Mouse (Mus musculus) forebrain, embryonic 15.5 days (tissue): ENCODE measurements at regions not wholly inside any gene's neighbourhood (a gene's known extent, or its start where the extent isn't known, plus 50 kb on each side); places are given as distances from the start of the nearest gene placed in this dataset.

Experiments
- ATAC-seq: fragments of 200-750 bp; cut with Nextera tagmentation; replicated peaks from 2 replicates; pipeline ENCODE4 v1.8.0; 2017; ENCODE audit warnings: mild to moderate bottlenecking, moderate TSS enrichment, moderate library complexity
- H3K27ac ChIP-seq: fragments of 300-500 bp; sonication (generic); replicated peaks from 2 replicates; pipeline ENCODE4 v1.5.1; 2015; ENCODE audit warnings: mild to moderate bottlenecking, inconsistent platforms
- H3K27me3 ChIP-seq: fragments of 300-500 bp; sonication (generic); 2 replicates; pipeline ENCODE4 v1.6.1; 2015; ENCODE audit warnings: inconsistent platforms
- H3K36me3 ChIP-seq: fragments of 300-500 bp; sonication (generic); 2 replicates; pipeline ENCODE4 v1.6.1; 2015; ENCODE audit warnings: mild to moderate bottlenecking, inconsistent platforms
- H3K4me1 ChIP-seq: fragments of 300-500 bp; sonication (generic); 2 replicates; pipeline ENCODE4 v1.6.1; 2015; ENCODE audit warnings: inconsistent platforms
- H3K4me2 ChIP-seq: fragments of 300-500 bp; sonication (generic); replicated peaks from 2 replicates; pipeline ENCODE4 v1.6.1; 2015; ENCODE audit warnings: mild to moderate bottlenecking, inconsistent platforms
- H3K4me3 ChIP-seq: fragments of 300-500 bp; sonication (generic); 2 replicates; pipeline ENCODE4 v1.5.1; 2015; ENCODE audit warnings: mild to moderate bottlenecking, inconsistent platforms
- H3K9ac ChIP-seq: fragments of 300-500 bp; sonication (generic); replicated peaks from 2 replicates; pipeline ENCODE4 v1.6.1; 2015; ENCODE audit warnings: mild to moderate bottlenecking, inconsistent platforms
- H3K9me3 ChIP-seq: fragments of 300-500 bp; sonication (generic); 2 replicates; pipeline ENCODE4 v1.6.1; 2016; ENCODE audit warnings: inconsistent platforms
- WGBS: fragments of 180-500 bp; shearing (Covaris S2); methylation state at CpG from one replicate; pipeline ENCODE4 v1.1.7; 2015; ENCODE audit warnings: mixed read lengths; 5-methylcytosine and 5-hydroxymethylcytosine counted together

GRCm38 (mm10) chr13:51899319-51900042 is 53.0 kb downstream of the Gadd45g start:
- Histone ChIP-seq H3K27me3 (no peaks in the 10 kb centered on the region), H3K36me3 (no peaks in the 10 kb centered on the region), H3K9ac (no peak overlapping the region), H3K4me1 (peaks cover 20% of the 10 kb centered on the region), H3K9me3 (peaks cover 8% of the 10 kb centered on the region; the same call in 1 of the 2 replicates), H3K4me3 (no peak overlapping the region), H3K4me2 (no peak overlapping the region), H3K27ac (no peak overlapping the region)
- ATAC-seq = no peak
- 67% methylated on average over 9 of the region's 9 CpGs for WGBS

- Histone ChIP-seq H3K4me1 (peaks cover 20% of the 10 kb centered on the region), H3K36me3 (no peaks in the 10 kb centered on the region), H3K27ac (no peak overlapping the region), H3K4me2 (no peak overlapping the region), H3K27me3 (no peaks in the 10 kb centered on the region), H3K4me3 (no peak overlapping the region), H3K9me3 (peaks cover 3% of the 10 kb centered on the region; the same call in 1 of the 2 replicates), H3K9ac (no peak overlapping the region)
- 59% methylated on average over 3 of the region's 3 CpGs for WGBS
- ATAC-seq = no peak
Measured at GRCm38 (mm10) chr13:51900043-51900440, 53.6 kb downstream of the Gadd45g start.

DNA sequence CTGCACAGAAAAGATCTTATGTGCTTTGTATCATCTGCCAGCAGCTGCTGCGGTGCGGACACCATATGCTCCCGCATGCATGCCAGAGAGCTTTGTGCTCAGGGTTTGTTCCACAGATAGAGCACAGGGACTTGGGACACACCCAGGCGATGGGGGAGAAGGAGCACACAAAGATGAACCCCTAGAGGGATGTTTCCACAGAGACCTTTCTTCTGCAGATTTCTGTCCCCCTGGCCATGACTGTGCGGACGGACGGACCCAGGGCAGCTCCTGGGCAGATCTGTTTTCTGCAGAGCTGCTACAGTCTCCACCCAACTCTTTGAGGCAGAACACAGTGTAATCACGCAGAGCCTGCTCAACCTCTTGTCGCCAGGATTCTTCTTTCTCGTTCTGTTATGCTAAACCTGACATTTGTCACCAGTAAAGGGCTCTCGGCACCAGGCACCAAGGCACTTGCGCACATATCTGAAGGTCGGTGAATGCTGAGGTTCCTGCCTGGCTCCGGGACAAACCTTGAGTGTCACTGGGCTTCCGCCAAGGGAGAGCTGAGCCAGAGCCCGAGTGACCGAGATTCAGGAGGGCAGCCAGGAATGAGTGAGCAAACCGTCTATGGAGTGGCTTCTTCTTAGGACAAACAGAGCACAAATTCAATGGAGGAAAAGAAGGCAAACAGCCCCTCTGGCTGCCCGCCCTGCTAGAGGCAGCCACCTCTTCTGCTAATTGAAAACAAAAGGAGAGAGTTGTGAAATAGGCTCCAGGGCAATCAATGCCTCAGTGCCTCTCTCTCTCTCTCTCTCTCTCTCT is 56.2 kb downstream of the Gadd45g start:
- no peak overlapping the region; the same call in 1 of the 2 replicates for H3K9ac ChIP-seq
- peaks cover 20% of the 10 kb centered on the region for H3K4me1 ChIP-seq
- no peaks in the 10 kb centered on the region for H3K27me3 ChIP-seq
- H3K36me3 ChIP-seq = no peaks in the 10 kb centered on the region
- 17% methylated on average over 19 of the region's 19 CpGs for WGBS
- peak overlapping the region; percentile 76 for H3K27ac ChIP-seq
- no peaks in the 10 kb centered on the region for H3K9me3 ChIP-seq
- H3K4me2 ChIP-seq = peak overlapping the region; percentile 29
- ATAC-seq = peak; percentile 76
- H3K4me3 ChIP-seq = peak overlapping the region; percentile 1; the same call in 1 of the 2 replicates

DNA sequence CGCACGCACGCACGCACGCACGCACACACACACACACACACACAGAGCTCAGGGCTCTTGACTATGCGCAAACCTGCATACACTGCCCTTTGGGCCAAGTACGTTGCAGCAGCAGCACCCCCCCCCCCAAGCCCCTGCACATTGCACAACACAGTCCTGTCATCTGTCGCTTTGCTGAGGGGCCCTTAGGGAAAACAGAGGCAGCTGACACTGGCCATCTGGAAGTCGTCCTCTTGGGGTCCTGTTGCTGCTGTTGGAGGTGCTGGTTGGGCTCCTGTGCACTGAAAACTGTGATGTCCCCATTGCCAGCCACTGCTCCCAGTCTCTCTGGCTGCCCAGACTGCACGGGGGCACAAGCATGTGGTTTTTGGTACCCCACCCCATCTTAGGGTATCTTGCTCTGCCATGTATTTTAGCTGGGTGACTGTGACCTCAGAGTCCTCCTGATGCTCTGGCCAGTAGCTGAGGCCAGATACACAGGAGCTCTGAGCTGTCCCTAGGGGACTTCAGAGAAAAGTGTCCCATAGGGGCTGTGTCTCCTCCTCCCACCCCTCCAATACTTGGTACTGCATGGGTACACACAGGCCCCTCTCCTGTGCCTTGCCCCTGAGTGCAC is 57.0 kb downstream of the Gadd45g start:
- ATAC-seq = peak; percentile 77
- Histone ChIP-seq H3K27ac (peak overlapping the region; percentile 76), H3K4me3 (no peak overlapping the region), H3K9ac (no peak overlapping the region), H3K4me1 (peaks cover 20% of the 10 kb centered on the region), H3K36me3 (no peaks in the 10 kb centered on the region), H3K4me2 (no peak overlapping the region; the same call in 1 of the 2 replicates), H3K27me3 (no peaks in the 10 kb centered on the region), H3K9me3 (no peaks in the 10 kb centered on the region)
- 33% methylated on average over 7 of the region's 11 CpGs for WGBS

GRCm38 (mm10) chr13:51905270-51905669 is 58.8 kb downstream of the Gadd45g start:
- Histone ChIP-seq H3K9me3 (no peaks in the 10 kb centered on the region), H3K27ac (no peak overlapping the region), H3K9ac (no peak overlapping the region), H3K4me2 (no peak overlapping the region), H3K36me3 (no peaks in the 10 kb centered on the region), H3K4me1 (peaks cover 20% of the 10 kb centered on the region), H3K27me3 (no peaks in the 10 kb centered on the region), H3K4me3 (no peak overlapping the region)
- no peak for ATAC-seq
- 89% methylated on average over 5 of the region's 5 CpGs for WGBS

DNA sequence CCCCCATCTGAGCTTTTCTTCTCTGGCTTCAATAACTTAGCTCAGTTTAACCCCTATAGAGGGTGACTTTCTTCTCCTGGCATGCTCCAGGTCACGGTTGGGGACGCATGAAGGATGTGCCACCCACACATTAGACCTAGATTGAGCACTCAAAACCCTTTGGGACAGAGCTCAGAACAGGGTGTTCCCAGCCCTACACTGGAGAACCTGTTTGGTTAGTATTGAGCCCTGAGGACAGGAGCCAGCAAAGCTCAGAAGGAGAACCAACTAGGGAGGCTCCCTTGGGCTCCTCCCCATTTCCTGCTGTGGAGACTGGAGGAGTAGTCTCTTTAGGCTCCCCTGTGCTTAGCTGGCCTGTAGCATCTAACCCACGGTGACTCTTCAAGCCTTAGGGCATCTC is 59.6 kb downstream of the Gadd45g start:
- Histone ChIP-seq H3K36me3 (no peaks in the 10 kb centered on the region), H3K9ac (no peak overlapping the region), H3K4me3 (no peak overlapping the region), H3K27me3 (no peaks in the 10 kb centered on the region), H3K9me3 (no peaks in the 10 kb centered on the region), H3K27ac (no peak overlapping the region), H3K4me2 (no peak overlapping the region), H3K4me1 (peaks cover 20% of the 10 kb centered on the region)
- WGBS = 77% methylated on average over 3 of the region's 3 CpGs
- ATAC-seq = no peak

DNA sequence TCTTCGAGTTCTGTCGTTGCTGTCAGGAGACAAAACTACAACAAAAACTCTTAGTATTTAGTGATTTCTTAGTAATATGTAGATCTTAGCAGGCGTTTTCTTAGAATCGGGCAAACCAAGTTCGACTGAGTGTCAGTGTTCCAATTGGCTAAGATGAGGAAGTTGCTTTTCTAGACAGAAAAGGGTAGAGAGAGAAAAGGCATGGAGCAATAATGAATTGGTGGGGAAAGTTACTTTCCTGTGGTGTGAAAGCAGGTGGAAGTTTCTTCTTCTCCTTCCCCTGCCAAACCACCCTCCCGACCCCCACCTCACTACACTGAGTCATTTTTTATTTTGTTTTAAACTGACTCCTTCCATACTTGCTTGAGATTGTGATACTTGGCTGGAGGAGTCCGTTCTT is 62.0 kb downstream of the Gadd45g start:
- 82% methylated on average over 7 of the region's 7 CpGs for WGBS
- H3K27me3 ChIP-seq = no peaks in the 10 kb centered on the region
- ATAC-seq = no peak

GRCm38 (mm10) chr13:51911296-51911998 is 65.0 kb downstream of the Gadd45g start:
- Histone ChIP-seq H3K9me3 (no peaks in the 10 kb centered on the region), H3K27me3 (no peaks in the 10 kb centered on the region), H3K4me2 (no peak overlapping the region), H3K9ac (no peak overlapping the region), H3K27ac (no peak overlapping the region), H3K36me3 (no peaks in the 10 kb centered on the region), H3K4me1 (peaks cover under 1% of the 10 kb centered on the region), H3K4me3 (no peak overlapping the region)
- ATAC-seq = no peak
- WGBS = 68% methylated on average over 17 of the region's 17 CpGs

More for the DNA sequence above, 62.0 kb downstream of the Gadd45g start:
- H3K4me3 ChIP-seq = no peak overlapping the region
- no peaks in the 10 kb centered on the region for H3K36me3 ChIP-seq
- no peak overlapping the region for H3K4me2 ChIP-seq
- H3K27ac ChIP-seq = no peak overlapping the region
- H3K9me3 ChIP-seq = no peaks in the 10 kb centered on the region
- no peak overlapping the region for H3K9ac ChIP-seq
- H3K4me1 ChIP-seq = peaks cover 1% of the 10 kb centered on the region; the same call in 1 of the 2 replicates

- no peaks in the 10 kb centered on the region for H3K9me3 ChIP-seq
- H3K4me1 ChIP-seq = peaks cover 11% of the 10 kb centered on the region
- no peak overlapping the region for H3K27ac ChIP-seq
- H3K27me3 ChIP-seq = no peaks in the 10 kb centered on the region
- ATAC-seq = no peak
- no peaks in the 10 kb centered on the region for H3K36me3 ChIP-seq
- H3K4me3 ChIP-seq = no peak overlapping the region
- no peak overlapping the region for H3K9ac ChIP-seq
- 89% methylated on average over 5 of the region's 5 CpGs for WGBS
- H3K4me2 ChIP-seq = no peak overlapping the region
Measured at GRCm38 (mm10) chr13:51912477-51912876, 66.0 kb downstream of the Gadd45g start.

DNA sequence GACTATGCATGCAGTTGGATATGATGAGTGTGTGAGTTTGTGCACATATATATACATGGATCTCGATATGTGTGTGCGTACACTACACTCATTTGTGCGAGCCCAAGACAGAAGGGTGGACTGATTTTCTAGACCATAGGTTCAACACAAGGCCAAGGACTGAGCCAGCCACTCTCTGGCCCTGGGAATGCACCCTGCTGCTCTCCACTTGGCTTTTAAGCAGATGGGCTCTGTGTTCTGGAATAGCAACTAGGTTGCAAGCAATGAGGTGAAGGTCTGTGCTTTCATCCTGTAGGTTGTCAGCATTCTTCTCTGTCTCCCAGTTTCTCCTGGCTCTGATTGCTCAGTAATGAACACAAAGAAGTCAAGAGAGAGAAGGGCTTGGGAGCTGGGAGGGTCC is 66.5 kb downstream of the Gadd45g start:
- H3K4me3 ChIP-seq = no peak overlapping the region
- H3K4me1 ChIP-seq = peaks cover 16% of the 10 kb centered on the region
- no peak overlapping the region for H3K4me2 ChIP-seq
- no peaks in the 10 kb centered on the region for H3K36me3 ChIP-seq
- WGBS = 94% methylated on average over 3 of the region's 3 CpGs
- no peaks in the 10 kb centered on the region for H3K9me3 ChIP-seq
- H3K9ac ChIP-seq = no peak overlapping the region
- no peaks in the 10 kb centered on the region for H3K27me3 ChIP-seq
- H3K27ac ChIP-seq = no peak overlapping the region
- no peak for ATAC-seq

- Histone ChIP-seq H3K4me1 (peaks cover 53% of the 10 kb centered on the region), H3K9me3 (no peaks in the 10 kb centered on the region), H3K4me3 (no peak overlapping the region), H3K27me3 (no peaks in the 10 kb centered on the region), H3K36me3 (no peaks in the 10 kb centered on the region), H3K27ac (peak overlapping the region; percentile 83; the same call in 1 of the 2 replicates), H3K9ac (no peak overlapping the region), H3K4me2 (0 out of 2 replicates have a peak overlapping the region, but pooled peaks have one; percentile 8)
- 23% methylated on average over 15 of the region's 15 CpGs for WGBS
- no peak for ATAC-seq
Measured at GRCm38 (mm10) chr13:51916666-51917240, 70.3 kb downstream of the Gadd45g start.
